Mouse (Mus musculus): ENCODE measurements around the gene Cyth1. TPM values are rescaled to one million over a fixed set of nuclear protein-coding genes. Genes with fewer than 3 reads are reported as not detected.

The Cyth1 gene
- 30.0 and 30.8 TPM in 2 replicates for polyA plus RNA-seq (2016; fragmentation: Nextera tagmentation; extraction: Ambion mirVana)

GRCm38 (mm10) chr11:118248150-118249011, at the start of gene Cyth1:
Gene Cyth1 (minus strand): TSS chr11:118248592.
- peak within 1 kb of the TSS; percentile 81 for H3K4me2 ChIP-seq (replicated peaks)
- peaks cover 25% of the 10 kb centered on the region for H3K4me1 ChIP-seq
- H3K4me3 ChIP-seq: peak within 1 kb of the TSS; percentile 84
- no peak within 1 kb of the TSS; the same call in 1 of the 2 replicates for H3K27ac ChIP-seq
- H3K9me3 ChIP-seq: no peaks in the 10 kb centered on the region
- peak within 1 kb of the TSS; percentile 86 for H3K9ac ChIP-seq
- ATAC-seq (ENCODE audit: low FRiP score, low read depth): peak; percentile 95
- WGBS: under 1% methylated on average over 86 of the region's 86 CpGs
- no peaks in the 10 kb centered on the region for H3K36me3 ChIP-seq
- H3K27me3 ChIP-seq (replicated peaks): no peaks in the 10 kb centered on the region

DNA sequence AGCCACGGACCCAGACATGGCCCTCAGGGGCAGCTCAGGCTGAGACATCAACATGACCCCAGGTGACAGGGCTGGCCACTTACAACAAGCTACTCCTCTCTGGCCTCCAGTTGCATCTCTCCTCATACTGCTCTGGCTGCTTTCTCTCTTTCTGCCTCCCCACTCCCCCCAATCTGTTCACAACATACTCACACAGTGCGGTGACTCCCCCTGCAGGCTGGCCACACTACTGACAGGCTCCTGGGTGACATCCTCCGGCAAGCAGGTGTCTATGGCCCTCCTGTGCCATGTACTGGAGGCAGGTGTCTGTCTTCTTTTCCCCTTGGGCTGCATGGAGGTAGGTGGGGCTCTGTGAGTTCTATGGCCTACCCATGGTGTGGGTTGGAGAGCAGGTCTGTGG, 49.6 kb upstream of the Cyth1 start:
- Histone ChIP-seq H3K9ac (no peak overlapping the region), H3K9me3 (no peaks in the 10 kb centered on the region), H3K4me2 (replicated peaks) (no peak overlapping the region), H3K27ac (no peak overlapping the region), H3K36me3 (peaks cover 5% of the 10 kb centered on the region), H3K27me3 (replicated peaks) (no peaks in the 10 kb centered on the region), H3K4me1 (no peaks in the 10 kb centered on the region), H3K4me3 (no peak overlapping the region)
- no peak for ATAC-seq (ENCODE audit: low FRiP score, low read depth)
- WGBS: 78% methylated on average over 3 of the region's 3 CpGs

GRCm38 (mm10) chr11:118295026-118295425, 46.6 kb upstream of the Cyth1 start:
- H3K9ac ChIP-seq: no peak overlapping the region
- no peaks in the 10 kb centered on the region for H3K27me3 ChIP-seq (replicated peaks)
- no peak overlapping the region for H3K4me2 ChIP-seq (replicated peaks)
- no peaks in the 10 kb centered on the region for H3K9me3 ChIP-seq
- no peak overlapping the region for H3K4me3 ChIP-seq
- no peak overlapping the region for H3K27ac ChIP-seq
- peaks cover 8% of the 10 kb centered on the region; the same call in 1 of the 2 replicates for H3K4me1 ChIP-seq
- H3K36me3 ChIP-seq: no peaks in the 10 kb centered on the region
- 83% methylated on average over 2 of the region's 2 CpGs for WGBS
- no peak for ATAC-seq (ENCODE audit: low FRiP score, low read depth)

DNA sequence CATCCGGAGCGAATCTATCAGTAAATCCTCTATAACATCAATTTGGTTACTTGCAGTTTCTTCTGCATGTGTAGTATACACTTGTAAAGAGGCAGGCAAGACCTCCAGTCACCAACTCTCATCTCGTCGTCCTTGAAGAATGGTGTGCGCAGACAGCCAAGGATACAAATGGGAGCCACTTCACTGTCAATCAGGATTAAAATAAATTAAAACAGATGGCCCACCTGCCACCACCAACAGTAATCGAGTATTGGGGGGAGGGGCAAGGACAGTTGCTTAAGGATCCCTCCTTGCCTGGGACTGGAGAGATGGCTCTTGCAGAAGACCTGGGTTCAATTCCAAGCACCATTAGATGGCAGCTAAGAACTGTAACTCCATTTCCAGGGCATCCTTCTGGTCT, 44.3 kb upstream of the Cyth1 start:
- peaks cover 20% of the 10 kb centered on the region for H3K4me1 ChIP-seq
- ATAC-seq (ENCODE audit: low FRiP score, low read depth): no peak
- H3K36me3 ChIP-seq: peaks cover under 1% of the 10 kb centered on the region; the same call in 1 of the 2 replicates
- H3K4me3 ChIP-seq: no peak overlapping the region
- no peak overlapping the region for H3K4me2 ChIP-seq (replicated peaks)
- WGBS: 79% methylated on average over 6 of the region's 6 CpGs
- H3K9ac ChIP-seq: no peak overlapping the region
- no peak overlapping the region for H3K27ac ChIP-seq
- no peaks in the 10 kb centered on the region for H3K27me3 ChIP-seq (replicated peaks)
- no peaks in the 10 kb centered on the region for H3K9me3 ChIP-seq

- 1% methylated on average over 68 of the region's 68 CpGs for WGBS
- Histone ChIP-seq H3K4me1 (peaks cover 22% of the 10 kb centered on the region), H3K4me2 (replicated peaks) (peak within 1 kb of the TSS; percentile 85), H3K9me3 (no peaks in the 10 kb centered on the region), H3K4me3 (peak within 1 kb of the TSS; percentile 89), H3K36me3 (peaks cover 25% of the 10 kb centered on the region), H3K27ac (peak within 1 kb of the TSS; percentile 59; the same call in 1 of the 2 replicates), H3K9ac (peak within 1 kb of the TSS; percentile 89), H3K27me3 (replicated peaks) (no peaks in the 10 kb centered on the region)
- peak; percentile 99 for ATAC-seq (ENCODE audit: low FRiP score, low read depth)
Observed at GRCm38 (mm10) chr11:118289999-118290889, 41.9 kb upstream of the Cyth1 start, which contains the start of gene Usp36. Gene Usp36 (minus strand): TSS chr11:118290244.

GRCm38 (mm10) chr11:118289562-118289961, 41.2 kb upstream of the Cyth1 start:
- Histone ChIP-seq H3K4me1 (peaks cover 22% of the 10 kb centered on the region), H3K27ac (peak overlapping the region; percentile 59; the same call in 1 of the 2 replicates), H3K9ac (peak overlapping the region; percentile 89), H3K4me3 (peak overlapping the region; percentile 89), H3K9me3 (no peaks in the 10 kb centered on the region), H3K27me3 (replicated peaks) (no peaks in the 10 kb centered on the region), H3K36me3 (peaks cover 32% of the 10 kb centered on the region), H3K4me2 (replicated peaks) (peak overlapping the region; percentile 85)
- ATAC-seq (ENCODE audit: low FRiP score, low read depth): peak; percentile 53
- under 1% methylated on average over 22 of the region's 22 CpGs for WGBS

- WGBS: 3% methylated on average over 16 of the region's 16 CpGs
- peak overlapping the region; percentile 85 for H3K4me2 ChIP-seq (replicated peaks)
- no peaks in the 10 kb centered on the region for H3K27me3 ChIP-seq (replicated peaks)
- no peaks in the 10 kb centered on the region for H3K9me3 ChIP-seq
- H3K9ac ChIP-seq: peak overlapping the region; percentile 89
- H3K36me3 ChIP-seq: peaks cover 36% of the 10 kb centered on the region
- peak overlapping the region; percentile 89 for H3K4me3 ChIP-seq
- no peak for ATAC-seq (ENCODE audit: low FRiP score, low read depth)
- H3K27ac ChIP-seq: no peak overlapping the region
- H3K4me1 ChIP-seq: peaks cover 22% of the 10 kb centered on the region
Observed at GRCm38 (mm10) chr11:118289037-118289511, 40.7 kb upstream of the Cyth1 start.

DNA sequence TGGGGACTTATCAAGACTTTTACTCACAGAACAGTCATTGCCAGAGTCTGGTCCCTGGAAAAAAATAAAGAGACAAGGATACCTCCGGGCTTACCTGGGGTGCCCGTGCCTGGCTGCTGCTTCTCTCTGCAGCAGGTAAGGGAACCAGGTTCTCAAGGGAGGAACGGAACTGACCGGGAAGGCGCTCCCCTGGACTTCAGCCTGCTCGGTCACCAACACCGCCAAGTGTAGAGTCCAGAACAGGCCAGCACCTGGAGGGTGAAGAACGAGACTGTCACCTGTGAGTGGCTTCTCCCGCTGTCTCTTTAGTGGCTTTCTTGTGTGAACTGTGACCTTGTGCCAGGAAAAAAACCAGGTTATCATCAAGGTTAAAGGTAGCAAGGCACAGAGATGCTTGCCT, 39.2 kb upstream of the Cyth1 start:
- Histone ChIP-seq H3K4me2 (replicated peaks) (no peak overlapping the region), H3K27ac (no peak overlapping the region), H3K27me3 (replicated peaks) (no peaks in the 10 kb centered on the region), H3K9me3 (no peaks in the 10 kb centered on the region), H3K4me3 (no peak overlapping the region), H3K36me3 (peaks cover 51% of the 10 kb centered on the region), H3K4me1 (peaks cover 22% of the 10 kb centered on the region), H3K9ac (no peak overlapping the region)
- WGBS: 94% methylated on average over 9 of the region's 9 CpGs
- no peak for ATAC-seq (ENCODE audit: low FRiP score, low read depth)

DNA sequence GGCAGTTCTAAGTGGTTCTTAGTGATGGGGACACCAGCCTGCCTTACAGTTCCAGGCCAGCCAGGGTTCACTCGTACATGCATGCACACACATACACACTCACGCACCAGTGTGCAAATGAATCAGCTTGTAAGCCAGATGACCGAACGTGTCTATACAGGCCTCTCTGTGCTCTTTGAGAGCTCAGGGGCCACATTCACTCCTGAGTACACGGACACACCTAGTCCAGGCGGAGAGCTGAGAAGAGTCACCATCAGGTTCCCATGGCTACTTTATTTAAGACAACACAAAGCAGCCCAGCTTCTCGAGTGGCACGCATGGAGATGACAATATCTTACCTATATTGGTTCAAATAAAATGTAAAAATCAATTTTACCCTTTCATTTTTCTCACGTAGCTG, 38.0 kb upstream of the Cyth1 start:
- peaks cover 63% of the 10 kb centered on the region for H3K36me3 ChIP-seq
- WGBS: 94% methylated on average over 9 of the region's 9 CpGs
- H3K27me3 ChIP-seq (replicated peaks): no peaks in the 10 kb centered on the region
- H3K4me3 ChIP-seq: no peak overlapping the region
- no peaks in the 10 kb centered on the region for H3K9me3 ChIP-seq
- no peak overlapping the region for H3K4me2 ChIP-seq (replicated peaks)
- H3K27ac ChIP-seq: no peak overlapping the region
- ATAC-seq (ENCODE audit: low FRiP score, low read depth): no peak
- H3K4me1 ChIP-seq: peaks cover 22% of the 10 kb centered on the region
- H3K9ac ChIP-seq: no peak overlapping the region

- Histone ChIP-seq H3K9ac (no peak overlapping the region), H3K4me2 (replicated peaks) (no peak overlapping the region), H3K9me3 (no peaks in the 10 kb centered on the region), H3K27ac (no peak overlapping the region), H3K4me1 (peaks cover 17% of the 10 kb centered on the region), H3K27me3 (replicated peaks) (no peaks in the 10 kb centered on the region), H3K36me3 (peaks cover 68% of the 10 kb centered on the region), H3K4me3 (no peak overlapping the region)
- WGBS: 95% methylated on average over 13 of the region's 13 CpGs
- no peak for ATAC-seq (ENCODE audit: low FRiP score, low read depth)
Observed at GRCm38 (mm10) chr11:118285791-118286190, 37.4 kb upstream of the Cyth1 start.

GRCm38 (mm10) chr11:118280218-118280617, 31.8 kb upstream of the Cyth1 start:
- Histone ChIP-seq H3K4me2 (replicated peaks) (no peak overlapping the region), H3K27me3 (replicated peaks) (no peaks in the 10 kb centered on the region), H3K36me3 (peaks cover 99% of the 10 kb centered on the region), H3K9ac (no peak overlapping the region), H3K4me1 (no peaks in the 10 kb centered on the region), H3K4me3 (no peak overlapping the region), H3K27ac (no peak overlapping the region), H3K9me3 (no peaks in the 10 kb centered on the region)
- ATAC-seq (ENCODE audit: low FRiP score, low read depth): no peak
- 92% methylated on average over 3 of the region's 3 CpGs for WGBS

GRCm38 (mm10) chr11:118276328-118276727, 27.9 kb upstream of the Cyth1 start:
- WGBS: 93% methylated on average over 7 of the region's 7 CpGs
- no peaks in the 10 kb centered on the region for H3K9me3 ChIP-seq
- no peak overlapping the region for H3K9ac ChIP-seq
- no peak overlapping the region for H3K4me3 ChIP-seq
- H3K4me2 ChIP-seq (replicated peaks): no peak overlapping the region
- H3K27ac ChIP-seq: no peak overlapping the region
- no peak for ATAC-seq (ENCODE audit: low FRiP score, low read depth)
- H3K36me3 ChIP-seq: peaks cover 99% of the 10 kb centered on the region
- no peaks in the 10 kb centered on the region for H3K4me1 ChIP-seq
- no peaks in the 10 kb centered on the region for H3K27me3 ChIP-seq (replicated peaks)
